Mouse (Mus musculus): ENCODE data around the gene Aldh2. TPM values are rescaled to one million over a fixed set of nuclear protein-coding genes. Genes with fewer than 3 reads are reported as not detected.

Aldh2 gene
- polyA plus RNA-seq, 1 experiment from 2014 or later, result 388 TPM

GRCm38 (mm10) chr5:121597991-121598537 lies 4.4 kb upstream of the Aldh2 start:
- Histone ChIP-seq H3K27me3 (ENCODE audit: control insufficient read depth, insufficient read depth, low read depth, low read length) (no peaks in the 10 kb centered on the region), H3K4me3 (ENCODE audit: low read length) (no peak overlapping the region), H3K36me3 (ENCODE audit: control insufficient read depth, insufficient read depth, low read length) (no peaks in the 10 kb centered on the region), H3K27ac (ENCODE audit: low read length) (no peak overlapping the region; the same call in 1 of the 2 replicates), H3K4me2 (ENCODE audit: low read depth, low read length) (no peak overlapping the region), H3K9ac (ENCODE audit: low read length) (no peak overlapping the region), H3K9me3 (ENCODE audit: control insufficient read depth, low read length) (no peaks in the 10 kb centered on the region), H3K4me1 (replicated peaks; ENCODE audit: control insufficient read depth, insufficient read depth, low read length) (peaks cover 5% of the 10 kb centered on the region)
- WGBS, result 74% methylated on average over 7 of the region's 7 CpGs
- no peak for ATAC-seq (ENCODE audit: low read depth)

DNA sequence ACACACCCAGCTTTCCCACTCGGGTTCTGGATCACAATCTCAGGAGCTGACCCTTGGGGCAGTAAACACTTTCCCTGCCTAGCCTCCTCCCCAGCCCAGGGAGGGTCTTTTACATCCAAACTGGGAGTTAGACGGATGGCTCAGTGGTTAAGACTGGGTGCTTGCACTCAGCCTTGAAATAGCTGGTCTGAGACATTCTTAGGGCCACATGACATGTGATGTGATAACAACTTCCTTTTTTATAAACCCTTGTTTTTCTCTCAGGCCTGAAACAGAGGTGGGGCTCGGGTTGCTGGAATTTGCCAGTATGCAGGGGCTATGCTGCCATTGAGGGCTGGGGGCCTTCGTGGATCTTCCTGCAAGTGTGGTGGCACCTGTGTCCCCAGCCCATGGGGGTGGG lies 3.7 kb upstream of the Aldh2 start:
- H3K27ac ChIP-seq (ENCODE audit: low read length), result no peak overlapping the region
- peaks cover 8% of the 10 kb centered on the region for H3K4me1 ChIP-seq (replicated peaks; ENCODE audit: control insufficient read depth, insufficient read depth, low read length)
- WGBS, result 62% methylated on average over 4 of the region's 4 CpGs
- H3K9ac ChIP-seq (ENCODE audit: low read length), result no peak overlapping the region
- H3K4me2 ChIP-seq (ENCODE audit: low read depth, low read length), result no peak overlapping the region
- ATAC-seq (ENCODE audit: low read depth), result no peak
- H3K9me3 ChIP-seq (ENCODE audit: control insufficient read depth, low read length), result no peaks in the 10 kb centered on the region
- no peaks in the 10 kb centered on the region for H3K27me3 ChIP-seq (ENCODE audit: control insufficient read depth, insufficient read depth, low read depth, low read length)
- no peak overlapping the region for H3K4me3 ChIP-seq (ENCODE audit: low read length)
- H3K36me3 ChIP-seq (ENCODE audit: control insufficient read depth, insufficient read depth, low read length), result no peaks in the 10 kb centered on the region

GRCm38 (mm10) chr5:121596226-121596625 lies 2.6 kb upstream of the Aldh2 start:
- H3K4me3 ChIP-seq (ENCODE audit: low read length), result no peak overlapping the region
- peaks cover 18% of the 10 kb centered on the region for H3K4me1 ChIP-seq (replicated peaks; ENCODE audit: control insufficient read depth, insufficient read depth, low read length)
- no peaks in the 10 kb centered on the region for H3K36me3 ChIP-seq (ENCODE audit: control insufficient read depth, insufficient read depth, low read length)
- 58% methylated on average over 6 of the region's 6 CpGs for WGBS
- H3K27me3 ChIP-seq (ENCODE audit: control insufficient read depth, insufficient read depth, low read depth, low read length), result no peaks in the 10 kb centered on the region
- no peak for ATAC-seq (ENCODE audit: low read depth)
- no peak overlapping the region for H3K27ac ChIP-seq (ENCODE audit: low read length)
- no peak overlapping the region for H3K9ac ChIP-seq (ENCODE audit: low read length)
- no peak overlapping the region for H3K4me2 ChIP-seq (ENCODE audit: low read depth, low read length)
- no peaks in the 10 kb centered on the region for H3K9me3 ChIP-seq (ENCODE audit: control insufficient read depth, low read length)

- no peaks in the 10 kb centered on the region for H3K36me3 ChIP-seq (ENCODE audit: control insufficient read depth, insufficient read depth, low read length)
- 71% methylated on average over 6 of the region's 6 CpGs for WGBS
- no peak overlapping the region for H3K9ac ChIP-seq (ENCODE audit: low read length)
- no peak for ATAC-seq (ENCODE audit: low read depth)
- peaks cover 21% of the 10 kb centered on the region for H3K4me1 ChIP-seq (replicated peaks; ENCODE audit: control insufficient read depth, insufficient read depth, low read length)
- H3K4me3 ChIP-seq (ENCODE audit: low read length), result no peak overlapping the region
- H3K27ac ChIP-seq (ENCODE audit: low read length), result no peak overlapping the region
- no peak overlapping the region for H3K4me2 ChIP-seq (ENCODE audit: low read depth, low read length)
- no peaks in the 10 kb centered on the region for H3K9me3 ChIP-seq (ENCODE audit: control insufficient read depth, low read length)
- no peaks in the 10 kb centered on the region for H3K27me3 ChIP-seq (ENCODE audit: control insufficient read depth, insufficient read depth, low read depth, low read length)
Measured at GRCm38 (mm10) chr5:121595758-121596157, 2.1 kb upstream of the Aldh2 start.

- 71% methylated on average over 6 of the region's 6 CpGs for WGBS
- Histone ChIP-seq H3K36me3 (ENCODE audit: control insufficient read depth, insufficient read depth, low read length) (no peaks in the 10 kb centered on the region), H3K4me3 (ENCODE audit: low read length) (no peak overlapping the region), H3K27ac (ENCODE audit: low read length) (no peak overlapping the region), H3K4me2 (ENCODE audit: low read depth, low read length) (no peak overlapping the region), H3K27me3 (ENCODE audit: control insufficient read depth, insufficient read depth, low read depth, low read length) (no peaks in the 10 kb centered on the region), H3K4me1 (replicated peaks; ENCODE audit: control insufficient read depth, insufficient read depth, low read length) (peaks cover 19% of the 10 kb centered on the region), H3K9me3 (ENCODE audit: control insufficient read depth, low read length) (no peaks in the 10 kb centered on the region), H3K9ac (ENCODE audit: low read length) (no peak overlapping the region)
- ATAC-seq (ENCODE audit: low read depth), result no peak
Measured at GRCm38 (mm10) chr5:121594714-121595313, 1.2 kb upstream of the Aldh2 start.

GRCm38 (mm10) chr5:121592816-121593407 lies 712 bp downstream of the Aldh2 start:
- peaks cover 22% of the 10 kb centered on the region for H3K4me1 ChIP-seq (replicated peaks; ENCODE audit: control insufficient read depth, insufficient read depth, low read length)
- WGBS, result 2% methylated on average over 33 of the region's 33 CpGs
- peak overlapping the region; percentile 80 for H3K4me2 ChIP-seq (ENCODE audit: low read depth, low read length)
- peak overlapping the region; percentile 89 for H3K27ac ChIP-seq (ENCODE audit: low read length)
- H3K9ac ChIP-seq (ENCODE audit: low read length), result peak overlapping the region; percentile 81
- ATAC-seq (ENCODE audit: low read depth), result peak; percentile 59
- no peaks in the 10 kb centered on the region for H3K36me3 ChIP-seq (ENCODE audit: control insufficient read depth, insufficient read depth, low read length)
- H3K9me3 ChIP-seq (ENCODE audit: control insufficient read depth, low read length), result no peaks in the 10 kb centered on the region
- no peaks in the 10 kb centered on the region for H3K27me3 ChIP-seq (ENCODE audit: control insufficient read depth, insufficient read depth, low read depth, low read length)
- H3K4me3 ChIP-seq (ENCODE audit: low read length), result peak overlapping the region; percentile 76

- peak overlapping the region; percentile 76 for H3K4me3 ChIP-seq (ENCODE audit: low read length)
- peak overlapping the region; percentile 81 for H3K9ac ChIP-seq (ENCODE audit: low read length)
- H3K36me3 ChIP-seq (ENCODE audit: control insufficient read depth, insufficient read depth, low read length), result no peaks in the 10 kb centered on the region
- no peak for ATAC-seq (ENCODE audit: low read depth)
- peaks cover 28% of the 10 kb centered on the region for H3K4me1 ChIP-seq (replicated peaks; ENCODE audit: control insufficient read depth, insufficient read depth, low read length)
- no peaks in the 10 kb centered on the region for H3K27me3 ChIP-seq (ENCODE audit: control insufficient read depth, insufficient read depth, low read depth, low read length)
- H3K4me2 ChIP-seq (ENCODE audit: low read depth, low read length), result peak overlapping the region; percentile 80
- 46% methylated on average over 11 of the region's 11 CpGs for WGBS
- peak overlapping the region; percentile 30 for H3K27ac ChIP-seq (ENCODE audit: low read length)
- H3K9me3 ChIP-seq (ENCODE audit: control insufficient read depth, low read length), result no peaks in the 10 kb centered on the region
Measured at GRCm38 (mm10) chr5:121592064-121592815, 1.4 kb downstream of the Aldh2 start.

DNA sequence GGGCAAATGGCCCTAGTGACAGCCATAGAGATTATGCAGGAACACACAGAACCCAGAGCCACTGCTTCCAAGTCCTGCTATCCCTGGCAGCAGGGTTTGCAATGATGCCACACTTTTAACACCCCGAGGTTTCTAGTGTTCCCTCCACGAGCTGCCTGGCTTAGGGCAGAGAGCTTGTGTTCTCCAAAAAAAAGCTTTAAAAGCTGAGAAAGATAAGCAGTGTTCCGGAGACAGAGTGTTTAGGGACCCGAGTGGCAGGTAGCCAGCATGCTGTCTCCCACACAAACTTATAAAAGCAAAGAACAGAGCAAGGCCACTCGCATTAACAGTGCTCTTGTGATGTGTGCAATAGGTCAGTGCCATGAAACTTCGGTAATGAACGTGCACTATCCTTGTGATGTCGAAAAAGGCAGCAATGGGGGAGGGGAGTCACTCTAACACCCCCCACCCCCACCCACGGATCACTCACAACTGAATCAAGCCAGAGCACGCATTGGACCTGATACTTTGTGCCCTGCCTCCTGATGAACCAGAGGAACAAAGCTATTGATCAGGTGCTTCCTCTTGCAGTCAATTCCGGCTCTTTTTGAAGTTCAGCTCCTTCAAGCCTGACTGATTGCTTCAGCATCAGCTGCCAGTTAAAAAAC lies 2.1 kb downstream of the Aldh2 start:
- WGBS, result 51% methylated on average over 11 of the region's 11 CpGs
- Histone ChIP-seq H3K4me3 (ENCODE audit: low read length) (peak overlapping the region; percentile 76), H3K9me3 (ENCODE audit: control insufficient read depth, low read length) (no peaks in the 10 kb centered on the region), H3K9ac (ENCODE audit: low read length) (peak overlapping the region; percentile 12; the same call in 1 of the 2 replicates), H3K36me3 (ENCODE audit: control insufficient read depth, insufficient read depth, low read length) (no peaks in the 10 kb centered on the region), H3K27ac (ENCODE audit: low read length) (peak overlapping the region; percentile 30; the same call in 1 of the 2 replicates), H3K4me1 (replicated peaks; ENCODE audit: control insufficient read depth, insufficient read depth, low read length) (peaks cover 35% of the 10 kb centered on the region), H3K27me3 (ENCODE audit: control insufficient read depth, insufficient read depth, low read depth, low read length) (no peaks in the 10 kb centered on the region), H3K4me2 (ENCODE audit: low read depth, low read length) (peak overlapping the region; percentile 80)
- no peak for ATAC-seq (ENCODE audit: low read depth)

DNA sequence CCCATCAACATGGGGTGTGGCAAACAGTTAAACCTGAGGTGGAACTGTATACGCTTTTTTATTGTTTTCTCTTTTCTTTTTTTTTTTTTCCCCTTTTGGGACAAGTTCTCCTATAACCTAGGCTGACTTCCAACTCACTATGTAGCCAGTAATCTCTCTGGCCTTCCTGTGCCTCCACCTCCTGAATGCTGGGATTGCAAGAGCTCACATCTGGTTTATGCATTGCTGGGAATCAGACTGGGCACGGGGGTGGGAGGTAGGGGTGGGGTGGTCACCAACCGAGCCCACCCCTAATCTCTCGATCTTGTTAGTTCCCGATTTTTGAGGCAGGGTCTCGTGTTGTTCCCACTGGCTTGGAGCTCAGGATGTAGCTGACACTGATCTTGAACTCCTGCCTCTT lies 3.7 kb downstream of the Aldh2 start:
- Histone ChIP-seq H3K27me3 (ENCODE audit: control insufficient read depth, insufficient read depth, low read depth, low read length) (no peaks in the 10 kb centered on the region), H3K4me3 (ENCODE audit: low read length) (no peak overlapping the region), H3K4me2 (ENCODE audit: low read depth, low read length) (no peak overlapping the region), H3K9me3 (ENCODE audit: control insufficient read depth, low read length) (no peaks in the 10 kb centered on the region), H3K9ac (ENCODE audit: low read length) (no peak overlapping the region), H3K4me1 (replicated peaks; ENCODE audit: control insufficient read depth, insufficient read depth, low read length) (peaks cover 45% of the 10 kb centered on the region), H3K36me3 (ENCODE audit: control insufficient read depth, insufficient read depth, low read length) (no peaks in the 10 kb centered on the region), H3K27ac (ENCODE audit: low read length) (no peak overlapping the region)
- ATAC-seq (ENCODE audit: low read depth), result no peak
- 85% methylated on average over 6 of the region's 6 CpGs for WGBS
